Mouse (Mus musculus) thymus, adult 2 months (tissue): ENCODE results near the gene Abhd5. TPM values are rescaled to one million over a fixed set of nuclear protein-coding genes. Genes with fewer than 3 reads are reported as not detected.

Experiments used
- DNase-seq: peaks from one replicate; pipeline ENCODE4 v3.0.0; 2021
- H3K27ac ChIP-seq: fragments of 200-500 bp; 2 replicates; pipeline ENCODE4 v1.5.1; 2012; ENCODE audit warnings: low read length, control low read depth; ENCODE audit not compliant: control insufficient read depth, insufficient read depth
- H3K27me3 ChIP-seq: fragments of 200-500 bp; 2 replicates; pipeline ENCODE4 v1.6.1; 2012; ENCODE audit warnings: mild to moderate bottlenecking, low read length, moderate library complexity, mixed read lengths; ENCODE audit not compliant: control insufficient read depth, insufficient read depth
- H3K36me3 ChIP-seq: fragments of 200-500 bp; 2 replicates; pipeline ENCODE4 v1.6.1; 2012; ENCODE audit warnings: mild to moderate bottlenecking, low read length, moderate library complexity; ENCODE audit not compliant: control insufficient read depth, insufficient read depth
- H3K4me1 ChIP-seq: fragments of 200-500 bp; replicated peaks from 2 replicates; pipeline ENCODE4 v1.6.1; 2012; ENCODE audit warnings: low read length; ENCODE audit not compliant: control insufficient read depth, insufficient read depth
- H3K4me3 ChIP-seq: fragments of 200-500 bp; 2 replicates; pipeline ENCODE4 v1.5.1; 2012; ENCODE audit warnings: mild to moderate bottlenecking, low read length, control low read depth, moderate library complexity; ENCODE audit not compliant: control insufficient read depth, insufficient read depth
- CTCF ChIP-seq: fragments of 200-500 bp; IDR thresholded peaks from 2 replicates; pipeline ENCODE4 v1.5.1; 2012; ENCODE audit warnings: mild to moderate bottlenecking, control low read depth, low read length, moderate library complexity, borderline replicate concordance; ENCODE audit not compliant: control insufficient read depth, poor library complexity, insufficient read depth; ENCODE audit errors: extremely low read depth
- POLR2A ChIP-seq: fragments of 200-500 bp; IDR thresholded peaks from 2 replicates; pipeline ENCODE4 v1.6.1; 2012; ENCODE audit warnings: mild to moderate bottlenecking, low read length, control low read depth, moderate library complexity; ENCODE audit not compliant: control insufficient read depth, poor library complexity, insufficient read depth; ENCODE audit errors: extremely low read depth
- WGBS: fragments of 180-500 bp; shearing (Covaris S2); methylation state at CpG from one replicate; pipeline ENCODE4 v1.1.7; 2018; 5-methylcytosine and 5-hydroxymethylcytosine counted together
- polyA plus RNA-seq: library from polyadenylated mRNA; depleted of rRNA; stranded (reverse); fragments of >200 nt; gene quantifications from 2 replicates; pipeline ENCODE4 v1.2.3, GENCODE M21; 2012

Abhd5 gene
- polyA plus RNA-seq, 1 experiment: 12.4 TPM

- no peaks in the 10 kb centered on the region for H3K36me3 ChIP-seq
- H3K27me3 ChIP-seq: no peaks in the 10 kb centered on the region
- WGBS: 96% methylated on average over 6 of the region's 6 CpGs
- no peaks in the 10 kb centered on the region for H3K4me1 ChIP-seq
- no peak overlapping the region for H3K27ac ChIP-seq
- DNase-seq: no peak
- no peak overlapping the region for H3K4me3 ChIP-seq
- TF ChIP-seq POLR2A: no peak
- no peak for TF ChIP-seq CTCF
Observed at GRCm38 (mm10) chr9:122380959-122381358, 29.6 kb downstream of the Abhd5 start.

GRCm38 (mm10) chr9:122382006-122382405 lies 30.6 kb downstream of the Abhd5 start:
- H3K4me1 ChIP-seq: no peaks in the 10 kb centered on the region
- no peak overlapping the region for H3K4me3 ChIP-seq
- 98% methylated on average over 6 of the region's 6 CpGs for WGBS
- no peaks in the 10 kb centered on the region for H3K36me3 ChIP-seq
- no peaks in the 10 kb centered on the region for H3K27me3 ChIP-seq
- DNase-seq: no peak
- no peak overlapping the region for H3K27ac ChIP-seq
- TF ChIP-seq POLR2A (no peak), CTCF (no peak)

GRCm38 (mm10) chr9:122386015-122386414 lies 34.6 kb downstream of the Abhd5 start:
- Histone ChIP-seq H3K36me3 (no peaks in the 10 kb centered on the region), H3K27me3 (no peaks in the 10 kb centered on the region), H3K4me1 (no peaks in the 10 kb centered on the region), H3K27ac (no peak overlapping the region), H3K4me3 (no peak overlapping the region)
- WGBS: 94% methylated on average over 3 of the region's 3 CpGs
- DNase-seq: no peak
- TF ChIP-seq POLR2A (no peak), CTCF (no peak)

GRCm38 (mm10) chr9:122389287-122389920 lies 38.0 kb downstream of the Abhd5 start:
- Histone ChIP-seq H3K4me3 (no peak overlapping the region), H3K27me3 (no peaks in the 10 kb centered on the region), H3K27ac (no peak overlapping the region), H3K4me1 (no peaks in the 10 kb centered on the region), H3K36me3 (no peaks in the 10 kb centered on the region)
- whole genome bisulfite sequencing: 91% methylated on average over 5 of the region's 5 CpGs
- no peak for TF ChIP-seq POLR2A
- TF ChIP-seq CTCF: no peak
- no peak for DNase-seq

- no peaks in the 10 kb centered on the region for H3K27me3 ChIP-seq
- H3K4me1 ChIP-seq: peaks cover 10% of the 10 kb centered on the region
- TF ChIP-seq CTCF (no peak), POLR2A (no peak)
- no peak for DNase-seq
- no peak overlapping the region for H3K27ac ChIP-seq
- H3K36me3 ChIP-seq: no peaks in the 10 kb centered on the region
- no peak overlapping the region for H3K4me3 ChIP-seq
- 90% methylated on average over 5 of the region's 5 CpGs for WGBS
Observed at GRCm38 (mm10) chr9:122395816-122396215, 44.4 kb downstream of the Abhd5 start.

GRCm38 (mm10) chr9:122397156-122397555 lies 45.7 kb downstream of the Abhd5 start:
- no peak for DNase-seq
- H3K27ac ChIP-seq: no peak overlapping the region
- peaks cover 10% of the 10 kb centered on the region for H3K4me1 ChIP-seq
- TF ChIP-seq CTCF (no peak), POLR2A (no peak)
- 93% methylated on average over 1 of the region's 1 CpGs for WGBS
- no peaks in the 10 kb centered on the region for H3K27me3 ChIP-seq
- H3K36me3 ChIP-seq: no peaks in the 10 kb centered on the region
- H3K4me3 ChIP-seq: no peak overlapping the region

GRCm38 (mm10) chr9:122398746-122399145 lies 47.3 kb downstream of the Abhd5 start:
- H3K4me1 ChIP-seq: peaks cover 10% of the 10 kb centered on the region
- H3K36me3 ChIP-seq: no peaks in the 10 kb centered on the region
- no peak overlapping the region for H3K27ac ChIP-seq
- H3K27me3 ChIP-seq: no peaks in the 10 kb centered on the region
- no peak overlapping the region for H3K4me3 ChIP-seq
- DNase-seq: peak; percentile 45
- no peak for TF ChIP-seq POLR2A
- TF ChIP-seq CTCF: no peak
- WGBS: 32% methylated on average over 7 of the region's 7 CpGs
